Mouse (Mus musculus): ENCODE measurements at regions not wholly inside any gene's neighbourhood (a gene's known extent, or its start where the extent isn't known, plus 50 kb on each side); places are given as distances from the start of the nearest gene placed in this dataset.
A peak's percentile ranks its signal among the peaks of the same experiment; 100 is the strongest.

- H3K27me3 ChIP-seq (ENCODE audit: insufficient read depth, low read length) = no peaks in the 10 kb centered on the region
- 74% methylated on average over 9 of the region's 9 CpGs for WGBS
Measured at GRCm38 (mm10) chr9:113432601-113433179, 275.4 kb downstream of the Pdcd6ip start.

GRCm38 (mm10) chr9:113430411-113430810 lies 277.6 kb downstream of the Pdcd6ip start:
- Histone ChIP-seq H3K9me3 (ENCODE audit: low read length) (no peaks in the 10 kb centered on the region), H3K4me2 (ENCODE audit: low read depth, low read length) (no peak overlapping the region), H3K4me1 (ENCODE audit: insufficient read depth, low read length) (no peaks in the 10 kb centered on the region), H3K36me3 (ENCODE audit: insufficient read depth, low read length) (no peaks in the 10 kb centered on the region), H3K27ac (no peak overlapping the region), H3K27me3 (ENCODE audit: insufficient read depth, low read length) (no peaks in the 10 kb centered on the region), H3K9ac (replicated peaks; ENCODE audit: low read length) (no peak overlapping the region), H3K4me3 (ENCODE audit: low read length) (no peak overlapping the region)
- TF ChIP-seq CTCF (IDR thresholded peaks at IDR 0.05; ENCODE audit: low read depth) = no peak
- ATAC-seq = no peak
- 89% methylated on average over 4 of the region's 4 CpGs for WGBS
- no peak for DNase-seq (ENCODE audit: low spot score)

More at GRCm38 (mm10) chr9:113432601-113433179, 275.4 kb downstream of the Pdcd6ip start:
- H3K4me1 ChIP-seq (ENCODE audit: insufficient read depth, low read length) = no peaks in the 10 kb centered on the region
- H3K36me3 ChIP-seq (ENCODE audit: insufficient read depth, low read length) = no peaks in the 10 kb centered on the region
- H3K27ac ChIP-seq = no peak overlapping the region
- DNase-seq (ENCODE audit: low spot score) (no peak), ATAC-seq (no peak)
- no peak for TF ChIP-seq CTCF (IDR thresholded peaks at IDR 0.05; ENCODE audit: low read depth)
- H3K9me3 ChIP-seq (ENCODE audit: low read length) = no peaks in the 10 kb centered on the region
- no peak overlapping the region for H3K4me3 ChIP-seq (ENCODE audit: low read length)
- H3K4me2 ChIP-seq (ENCODE audit: low read depth, low read length) = no peak overlapping the region
- no peak overlapping the region for H3K9ac ChIP-seq (replicated peaks; ENCODE audit: low read length)

GRCm38 (mm10) chr9:113427281-113427680 lies 280.8 kb downstream of the Pdcd6ip start:
- Histone ChIP-seq H3K27me3 (ENCODE audit: insufficient read depth, low read length) (no peaks in the 10 kb centered on the region), H3K4me3 (ENCODE audit: low read length) (no peak overlapping the region), H3K36me3 (ENCODE audit: insufficient read depth, low read length) (no peaks in the 10 kb centered on the region), H3K27ac (no peak overlapping the region), H3K9me3 (ENCODE audit: low read length) (no peaks in the 10 kb centered on the region), H3K9ac (replicated peaks; ENCODE audit: low read length) (no peak overlapping the region), H3K4me1 (ENCODE audit: insufficient read depth, low read length) (no peaks in the 10 kb centered on the region), H3K4me2 (ENCODE audit: low read depth, low read length) (no peak overlapping the region)
- no peak for DNase-seq (ENCODE audit: low spot score)
- 84% methylated on average over 4 of the region's 4 CpGs for WGBS
- no peak for ATAC-seq
- no peak for TF ChIP-seq CTCF (IDR thresholded peaks at IDR 0.05; ENCODE audit: low read depth)

- Histone ChIP-seq H3K9ac (replicated peaks; ENCODE audit: low read length) (no peak overlapping the region), H3K27me3 (ENCODE audit: insufficient read depth, low read length) (no peaks in the 10 kb centered on the region), H3K4me2 (ENCODE audit: low read depth, low read length) (no peak overlapping the region), H3K9me3 (ENCODE audit: low read length) (no peaks in the 10 kb centered on the region), H3K36me3 (ENCODE audit: insufficient read depth, low read length) (no peaks in the 10 kb centered on the region), H3K4me3 (ENCODE audit: low read length) (no peak overlapping the region), H3K27ac (no peak overlapping the region), H3K4me1 (ENCODE audit: insufficient read depth, low read length) (no peaks in the 10 kb centered on the region)
- 93% methylated on average over 15 of the region's 15 CpGs for WGBS
- no peak for DNase-seq (ENCODE audit: low spot score)
- no peak for ATAC-seq
- TF ChIP-seq CTCF (IDR thresholded peaks at IDR 0.05; ENCODE audit: low read depth) = no peak
Measured at GRCm38 (mm10) chr9:113426324-113426723, 281.7 kb downstream of the Pdcd6ip start.

GRCm38 (mm10) chr9:113421645-113422044 lies 286.4 kb downstream of the Pdcd6ip start:
- H3K27ac ChIP-seq = no peak overlapping the region
- DNase-seq (ENCODE audit: low spot score) = peak; percentile 47
- H3K4me1 ChIP-seq (ENCODE audit: insufficient read depth, low read length) = no peaks in the 10 kb centered on the region
- no peak for ATAC-seq
- H3K4me3 ChIP-seq (ENCODE audit: low read length) = no peak overlapping the region
- H3K27me3 ChIP-seq (ENCODE audit: insufficient read depth, low read length) = no peaks in the 10 kb centered on the region
- no peaks in the 10 kb centered on the region for H3K36me3 ChIP-seq (ENCODE audit: insufficient read depth, low read length)
- H3K4me2 ChIP-seq (ENCODE audit: low read depth, low read length) = no peak overlapping the region
- H3K9ac ChIP-seq (replicated peaks; ENCODE audit: low read length) = no peak overlapping the region
- TF ChIP-seq CTCF (IDR thresholded peaks at IDR 0.05; ENCODE audit: low read depth) = peak; percentile 42
- H3K9me3 ChIP-seq (ENCODE audit: low read length) = no peaks in the 10 kb centered on the region

- Histone ChIP-seq H3K4me2 (ENCODE audit: low read depth, low read length) (no peak overlapping the region), H3K36me3 (ENCODE audit: insufficient read depth, low read length) (no peaks in the 10 kb centered on the region), H3K4me1 (ENCODE audit: insufficient read depth, low read length) (no peaks in the 10 kb centered on the region), H3K9ac (replicated peaks; ENCODE audit: low read length) (no peak overlapping the region), H3K9me3 (ENCODE audit: low read length) (no peaks in the 10 kb centered on the region), H3K27me3 (ENCODE audit: insufficient read depth, low read length) (no peaks in the 10 kb centered on the region), H3K27ac (no peak overlapping the region), H3K4me3 (ENCODE audit: low read length) (no peak overlapping the region)
- DNase-seq (ENCODE audit: low spot score) (no peak), ATAC-seq (no peak)
- TF ChIP-seq CTCF (IDR thresholded peaks at IDR 0.05; ENCODE audit: low read depth) = no peak
- WGBS = 95% methylated on average over 7 of the region's 7 CpGs
Measured at GRCm38 (mm10) chr9:113421121-113421520, 286.9 kb downstream of the Pdcd6ip start.

- Histone ChIP-seq H3K4me2 (ENCODE audit: low read depth, low read length) (no peak overlapping the region), H3K4me1 (ENCODE audit: insufficient read depth, low read length) (0 out of 2 replicates have a peak, but pooled peaks cover 5% of the 10 kb centered on the region), H3K9ac (replicated peaks; ENCODE audit: low read length) (no peak overlapping the region), H3K36me3 (ENCODE audit: insufficient read depth, low read length) (no peaks in the 10 kb centered on the region), H3K27me3 (ENCODE audit: insufficient read depth, low read length) (no peaks in the 10 kb centered on the region), H3K27ac (no peak overlapping the region), H3K4me3 (ENCODE audit: low read length) (no peak overlapping the region), H3K9me3 (ENCODE audit: low read length) (no peaks in the 10 kb centered on the region)
- TF ChIP-seq CTCF (IDR thresholded peaks at IDR 0.05; ENCODE audit: low read depth) = peak; percentile 45
- 83% methylated on average over 1 of the region's 1 CpGs for WGBS
- no peak for ATAC-seq
- no peak for DNase-seq (ENCODE audit: low spot score)
Measured at GRCm38 (mm10) chr9:113419801-113420200, 288.3 kb downstream of the Pdcd6ip start.
